Comparison of ENCODE assay signal across 18 mouse cellular contexts in the genomic region with DNA sequence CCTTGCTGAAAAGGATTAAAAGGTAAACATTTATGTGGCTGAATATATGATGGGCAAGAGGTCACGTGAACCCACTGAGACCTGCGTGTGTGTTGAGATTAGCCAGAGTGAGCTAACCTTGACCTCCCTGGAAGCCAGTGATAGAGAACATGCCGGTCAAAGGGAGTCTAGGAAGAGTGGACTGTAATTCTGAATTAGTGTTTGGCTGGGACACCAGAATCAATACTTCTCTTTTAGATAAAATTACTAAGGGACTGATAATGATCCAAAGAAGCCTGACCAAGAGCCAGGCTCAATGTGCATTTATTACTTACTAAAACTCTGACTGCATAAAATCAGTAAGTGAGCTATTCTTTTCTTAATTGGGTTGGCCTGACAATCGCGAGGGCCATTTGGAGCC.
DNase-seq lines count a peak whose midpoint lies in the region; ATAC-seq and TF ChIP-seq lines count a peak whose summit lies in the region.
"Had no signal": no experiment of that assay in that cellular context is flagged by ENCODE, and none has a peak within 500 bp of the region (broad histone marks: within the 10 kb centered on the region; RNA-seq: fewer than 3 reads in every experiment).

No protein-coding gene starts in this region.

- peak; percentile 91 for DNase-seq in liver, adult 2 months (ENCODE audit: extremely low read depth, low read depth, low spot score)
- DNase-seq in liver, embryonic 11.5 days (ENCODE audit: low spot score) = no peak
- DNase-seq: adrenal gland, adult 2 months; adrenal gland, adult 8-10 months; adrenal gland, postnatal 10 days; adrenal gland, postnatal 14 days; adrenal gland, postnatal 25 days; adrenal gland, postnatal 36 days; B cell, adult 2 months; cerebellum, adult 11 months; cerebellum, adult 11-12 months; cerebellum, adult 18-20 months; cerebellum, adult 2 months had no signal

- no peaks in the 10 kb centered on the region for H3K36me3 ChIP-seq in liver, adult 2 months (ENCODE audit: control insufficient read depth, insufficient read depth, low read length)
- H3K36me3 ChIP-seq in liver, embryonic 11.5 days (ENCODE audit: control insufficient read depth, insufficient read depth, low read length) = no peaks in the 10 kb centered on the region
- H3K36me3 ChIP-seq: G1E had no signal

- H3K4me1 ChIP-seq in liver, adult 2 months (ENCODE audit: control insufficient read depth, insufficient read depth, low read length) = peaks cover 6% of the 10 kb centered on the region
- no peaks in the 10 kb centered on the region for H3K4me1 ChIP-seq in liver, embryonic 11.5 days (replicated peaks; ENCODE audit: control insufficient read depth, insufficient read depth, low read length)

- no peak overlapping the region for H3K4me2 ChIP-seq in liver, embryonic 11.5 days

- H3K9me3 ChIP-seq in liver, embryonic 11.5 days (ENCODE audit: control insufficient read depth, low read length) = no peaks in the 10 kb centered on the region
- H3K9me3 ChIP-seq: G1E had no signal

- no peak overlapping the region for H3K4me3 ChIP-seq in liver, adult 2 months (ENCODE audit: insufficient read depth, low read depth, low read length)
- no peak overlapping the region for H3K4me3 ChIP-seq in liver, embryonic 11.5 days (ENCODE audit: low read depth, low read length)

- no peaks in the 10 kb centered on the region for H3K27me3 ChIP-seq in liver, adult 2 months (ENCODE audit: control insufficient read depth, insufficient read depth, low read length)
- no peaks in the 10 kb centered on the region for H3K27me3 ChIP-seq in liver, embryonic 11.5 days (replicated peaks; ENCODE audit: control insufficient read depth, insufficient read depth, low read length)
- H3K27me3 ChIP-seq: CH12.LX had no signal

- no peak overlapping the region for H3K9ac ChIP-seq in liver, adult 2 months (ENCODE audit: low read depth, low read length)
- H3K9ac ChIP-seq in liver, embryonic 11.5 days (ENCODE audit: low read depth, low read length) = no peak overlapping the region

- peak overlapping the region; percentile 63; the same call in 1 of the 2 replicates for H3K27ac ChIP-seq in liver, adult 2 months (replicated peaks; ENCODE audit: insufficient read depth, low read depth, low read length)
- no peak overlapping the region for H3K27ac ChIP-seq in liver, embryonic 11.5 days (ENCODE audit: low read depth, low read length)

- TF ChIP-seq POLR2A in liver, adult 2 months (IDR thresholded peaks at IDR 0.05; ENCODE audit: extremely low read depth, insufficient read depth, low read length) = no peak

- 42% methylated on average over 5 of the region's 5 CpGs for WGBS in liver, adult 2 months
- WGBS in liver, embryonic 11.5 days = 77% methylated on average over 5 of the region's 5 CpGs

- ATAC-seq in liver, embryonic 11.5 days (replicated peaks; ENCODE audit: low FRiP score) = no peak
- ATAC-seq: activated CD4-positive, CD25-positive, alpha-beta regulatory T cell, adult 4 months; CD4-positive, CD25-positive, alpha-beta regulatory T cell, adult 4 months; Patski had no signal

- no peaks in the 10 kb centered on the region for H3K79me2 ChIP-seq in liver, adult 2 months (ENCODE audit: control insufficient read depth, insufficient read depth, low read length)

- TF ChIP-seq CTCF in liver, adult 2 months (IDR thresholded peaks at IDR 0.05; ENCODE audit: low read depth, low read length) = no peak
